8 mouse cellular contexts compared by ENCODE assay signal in the genomic region with DNA sequence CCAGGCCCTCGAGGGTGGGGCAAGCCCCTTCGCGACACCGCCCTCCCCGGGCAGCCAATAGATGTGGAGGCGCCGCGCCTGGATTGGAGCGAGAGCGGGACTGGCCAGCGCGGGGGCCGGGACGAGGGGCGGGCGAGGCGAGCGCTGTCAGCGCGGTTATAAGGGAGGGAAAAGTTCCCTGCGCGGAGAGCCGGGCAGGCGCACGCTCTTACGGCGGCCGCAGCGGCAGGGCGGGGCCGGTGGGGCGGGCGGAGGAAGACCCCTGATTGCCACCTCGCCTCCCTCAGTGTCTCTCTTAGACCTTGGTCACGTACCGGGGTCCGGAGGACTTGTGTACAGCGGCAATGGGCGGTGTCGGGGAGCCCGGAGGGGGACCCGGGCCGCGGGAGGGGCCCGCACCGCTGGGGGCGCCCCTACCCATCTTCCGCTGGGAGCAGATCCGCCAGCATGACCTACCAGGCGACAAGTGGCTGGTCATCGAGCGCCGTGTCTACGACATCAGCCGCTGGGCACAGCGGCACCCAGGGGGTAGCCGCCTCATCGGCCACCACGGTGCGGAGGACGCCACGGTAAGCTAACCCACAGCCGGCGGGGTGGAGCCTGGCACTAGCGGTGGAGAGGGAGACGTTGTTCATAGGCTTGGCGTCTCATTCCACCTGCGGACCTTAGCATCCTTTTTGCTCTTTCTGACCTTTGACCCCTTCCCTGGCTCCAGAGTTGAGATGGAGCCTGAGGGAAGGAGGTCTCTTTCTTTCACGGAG. TPM values are rescaled to one million over a fixed set of nuclear protein-coding genes. Genes with fewer than 3 reads are reported as not detected.
DNase-seq lines count a peak whose midpoint lies in the region; ATAC-seq and TF ChIP-seq lines count a peak whose summit lies in the region.

Gene Fads3 (plus strand): TSS at position 182 of the 761 bp plus-strand sequence.

- peak within 1 kb of the TSS; percentile 89 for H3K4me2 ChIP-seq in heart, embryonic 12.5 days
- H3K4me2 ChIP-seq in kidney, embryonic 16.5 days (replicated peaks; ENCODE audit: low read depth, low read length), result peak within 1 kb of the TSS; percentile 96
- peak within 1 kb of the TSS; percentile 88 for H3K4me2 ChIP-seq in liver, embryonic 12.5 days
- peak within 1 kb of the TSS; percentile 99 for H3K4me2 ChIP-seq in myocyte (ENCODE audit: low read depth)

- peak within 1 kb of the TSS; percentile 71 for H3ac ChIP-seq in myocyte (ENCODE audit: control insufficient read depth, insufficient read length)

- peaks cover 40% of the 10 kb centered on the region for H3K79me2 ChIP-seq in myocyte (ENCODE audit: control insufficient read depth, insufficient read depth)

- H3K9me3 ChIP-seq in heart, embryonic 12.5 days (replicated peaks), result no peaks in the 10 kb centered on the region
- no peaks in the 10 kb centered on the region for H3K9me3 ChIP-seq in kidney, embryonic 16.5 days (ENCODE audit: low read length)
- no peaks in the 10 kb centered on the region for H3K9me3 ChIP-seq in liver, embryonic 12.5 days (replicated peaks)

- H3K4me1 ChIP-seq in bone marrow, adult 2 months (ENCODE audit: control insufficient read depth, insufficient read depth, low read length), result peaks cover 2% of the 10 kb centered on the region
- peaks cover 76% of the 10 kb centered on the region for H3K4me1 ChIP-seq in heart, embryonic 12.5 days (replicated peaks)
- peaks cover 51% of the 10 kb centered on the region for H3K4me1 ChIP-seq in kidney, embryonic 16.5 days (ENCODE audit: insufficient read depth, low read length)
- H3K4me1 ChIP-seq in liver, embryonic 12.5 days, result peaks cover 72% of the 10 kb centered on the region

- peak within 1 kb of the TSS; percentile 90 for H3K9ac ChIP-seq in heart, embryonic 12.5 days
- H3K9ac ChIP-seq in kidney, embryonic 16.5 days (replicated peaks; ENCODE audit: low read length), result peak within 1 kb of the TSS; percentile 79
- H3K9ac ChIP-seq in liver, embryonic 12.5 days, result peak within 1 kb of the TSS; percentile 60

- peak within 1 kb of the TSS; percentile 60 for H3K4me3 ChIP-seq in bone marrow, adult 2 months (replicated peaks; ENCODE audit: control insufficient read depth, low read depth, low read length)
- H3K4me3 ChIP-seq in heart, embryonic 12.5 days, result peak within 1 kb of the TSS; percentile 75
- H3K4me3 ChIP-seq in kidney, embryonic 16.5 days (ENCODE audit: low read length), result peak within 1 kb of the TSS; percentile 73
- H3K4me3 ChIP-seq in liver, embryonic 12.5 days, result peak within 1 kb of the TSS; percentile 58
- H3K4me3 ChIP-seq in myocyte, result peak within 1 kb of the TSS; percentile 90

- peak; percentile 68 for DNase-seq in 3T3-L1 (ENCODE audit: low read depth, low spot score)
- peak; percentile 76 to 86 for DNase-seq in spleen, postnatal 4 days (ENCODE audit: low spot score in 2 of 2)

- no peaks in the 10 kb centered on the region for H3K27me3 ChIP-seq in heart, embryonic 12.5 days (replicated peaks)
- H3K27me3 ChIP-seq in kidney, embryonic 16.5 days (ENCODE audit: insufficient read depth, low read length), result no peaks in the 10 kb centered on the region; the same call in 1 of the 2 replicates
- H3K27me3 ChIP-seq in liver, embryonic 12.5 days (replicated peaks), result peaks cover 17% of the 10 kb centered on the region
- no peaks in the 10 kb centered on the region for H3K27me3 ChIP-seq in myocyte (ENCODE audit: control insufficient read depth, insufficient read depth, insufficient read length)

- TF ChIP-seq POLR2A in bone marrow, adult 2 months (IDR thresholded peaks at IDR 0.05; ENCODE audit: borderline replicate concordance, control insufficient read depth, low read depth, low read length), result peak; percentile 53; the same call in 1 of the 2 replicates
- TF ChIP-seq POLR2A in myocyte (IDR thresholded peaks at IDR 0.05; ENCODE audit: insufficient read length, low read depth), result peak; percentile 85

- H3K27ac ChIP-seq in bone marrow, adult 2 months (ENCODE audit: control insufficient read depth, insufficient read depth, low read depth, low read length, poor library complexity), result peak within 1 kb of the TSS; percentile 72
- peak within 1 kb of the TSS; percentile 88 for H3K27ac ChIP-seq in heart, embryonic 12.5 days (ENCODE audit: poor library complexity, severe bottlenecking)
- peak within 1 kb of the TSS; percentile 55 for H3K27ac ChIP-seq in kidney, embryonic 16.5 days (ENCODE audit: low read length)
- H3K27ac ChIP-seq in liver, embryonic 12.5 days, result peak within 1 kb of the TSS; percentile 11; the same call in 1 of the 2 replicates

- no peaks in the 10 kb centered on the region for H3K36me3 ChIP-seq in heart, embryonic 12.5 days
- no peaks in the 10 kb centered on the region for H3K36me3 ChIP-seq in kidney, embryonic 16.5 days (ENCODE audit: insufficient read depth, low read length)
- peaks cover 20% of the 10 kb centered on the region for H3K36me3 ChIP-seq in liver, embryonic 12.5 days
- H3K36me3 ChIP-seq in myocyte (ENCODE audit: control insufficient read depth, insufficient read depth), result peaks cover 20% of the 10 kb centered on the region

- TF ChIP-seq CTCF in bone marrow, adult 2 months (IDR thresholded peaks at IDR 0.05; ENCODE audit: control insufficient read depth, insufficient read depth, low read length), result no peak

- ATAC-seq in erythroid progenitor cell, adult 5-6 weeks (replicated peaks; ENCODE audit: low FRiP score, poor library complexity, severe bottlenecking), result peak; percentile 45
- ATAC-seq in heart, embryonic 12.5 days (ENCODE audit: insufficient number of reproducible peaks, low FRiP score), result peak; percentile 89
- peak; percentile 94 for ATAC-seq in kidney, embryonic 16.5 days (ENCODE audit: low FRiP score, low TSS enrichment)
- ATAC-seq in liver, embryonic 12.5 days, result peak; percentile 82

- WGBS in bone marrow, adult 2 months, result 1% methylated on average over 69 of the region's 69 CpGs
- under 1% methylated on average over 68 of the region's 69 CpGs for WGBS in heart, embryonic 12.5 days
- WGBS in kidney, embryonic 16.5 days, result under 1% methylated on average over 65 of the region's 69 CpGs
- under 1% methylated on average over 68 of the region's 69 CpGs for WGBS in liver, embryonic 12.5 days (ENCODE audit: insufficient replicate concordance)

TF ChIP-seq in myocyte, 11 proteins besides CTCF, POLR2A, EP300 and RAD21:
- peak in 1 of 3 experiments; percentile 15 for TF ChIP-seq MYOG (IDR thresholded peaks at IDR 0.05; ENCODE audit: control insufficient read depth in 1 of 3, insufficient read depth in 1 of 3, insufficient read length in 2 of 3, low read depth in 2 of 3)
- no peak for TF ChIP-seq USF1 (IDR thresholded peaks at IDR 0.05; ENCODE audit: low read depth)
- TF ChIP-seq REST (IDR thresholded peaks at IDR 0.05; ENCODE audit: insufficient read depth, insufficient read length), result no peak
- TF ChIP-seq POLR2AphosphoS2 (IDR thresholded peaks at IDR 0.05; ENCODE audit: insufficient read length, low read depth), result peak; percentile 97

RNA-seq across cellular contexts. Expression of gene Fads3, which starts in this region (rescaled TPM):
- 6.6 and 12.5 TPM in 2 replicates for polyA plus RNA-seq in bone marrow, adult 2 months (2011; ENCODE audit: insufficient read depth, insufficient read length, low replicate concordance, missing spikeins)
- 15.5 and 16.3 TPM in 2 replicates for total RNA-seq in erythroid progenitor cell, adult 5-6 weeks (2015; ENCODE audit: low replicate concordance)
- 9.4 and 12.6 TPM in 2 replicates for total RNA-seq in erythroid progenitor cell, adult 5-6 weeks (2017; ENCODE audit: low replicate concordance)
- polyA plus RNA-seq in heart, embryonic 12.5 days (2016; fragmentation: Nextera tagmentation; extraction: Ambion mirVana), result 40.7 and 45.2 TPM in 2 replicates
- 30.1 and 36.5 TPM in 2 replicates for polyA plus RNA-seq in kidney, embryonic 16.5 days (2015; fragmentation: Nextera tagmentation; extraction: Ambion mirVana)
- polyA plus RNA-seq in liver, embryonic 12.5 days (2016; fragmentation: Nextera tagmentation; extraction: Ambion mirVana), result 6.9 and 10.0 TPM in 2 replicates
- polyA plus RNA-seq in myocyte (2012; fragmentation: generic; extraction: Trizol), result 557 TPM

Comparison
In these comparisons a context has a peak if more than half of its experiments do, and no peak if none do; other contexts are left out.
1. Peak in every context shown above with its lines: DNase-seq, ATAC-seq, H3K4me3 ChIP-seq and H3K27ac ChIP-seq.
2. RNA of gene Fads3 (polyA plus RNA-seq): 557 TPM in myocyte (single experiment); 40.7 to 45.2 TPM in heart, embryonic 12.5 days, 30.1 to 36.5 TPM in kidney, embryonic 16.5 days, 6.6 to 12.5 TPM in bone marrow, adult 2 months and 6.9 to 10.0 TPM in liver, embryonic 12.5 days; every median in the first group is over 10 times any median in the second.
3. H3K27ac ChIP-seq: peak in every context shown above with its lines; median percentile 88 in heart, embryonic 12.5 days; 72 in bone marrow, adult 2 months; 55 in kidney, embryonic 16.5 days; 11 in liver, embryonic 12.5 days.